Mouse (Mus musculus) megakaryocyte, embryonic 14.5 days (primary cell): ENCODE measurements around the gene Pdxk.

Experiments
- FLI1 ChIP-seq: IDR thresholded peaks from 2 replicates; pipeline ENCODE4 v1.6.1; 2012; ENCODE audit warnings: low read length, inconsistent platforms, mixed read lengths
- GATA1 ChIP-seq: IDR thresholded peaks from 3 replicates; pipeline ENCODE4 v1.6.1; 2012; ENCODE audit warnings: mixed read lengths, low read length, inconsistent platforms, borderline replicate concordance

DNA sequence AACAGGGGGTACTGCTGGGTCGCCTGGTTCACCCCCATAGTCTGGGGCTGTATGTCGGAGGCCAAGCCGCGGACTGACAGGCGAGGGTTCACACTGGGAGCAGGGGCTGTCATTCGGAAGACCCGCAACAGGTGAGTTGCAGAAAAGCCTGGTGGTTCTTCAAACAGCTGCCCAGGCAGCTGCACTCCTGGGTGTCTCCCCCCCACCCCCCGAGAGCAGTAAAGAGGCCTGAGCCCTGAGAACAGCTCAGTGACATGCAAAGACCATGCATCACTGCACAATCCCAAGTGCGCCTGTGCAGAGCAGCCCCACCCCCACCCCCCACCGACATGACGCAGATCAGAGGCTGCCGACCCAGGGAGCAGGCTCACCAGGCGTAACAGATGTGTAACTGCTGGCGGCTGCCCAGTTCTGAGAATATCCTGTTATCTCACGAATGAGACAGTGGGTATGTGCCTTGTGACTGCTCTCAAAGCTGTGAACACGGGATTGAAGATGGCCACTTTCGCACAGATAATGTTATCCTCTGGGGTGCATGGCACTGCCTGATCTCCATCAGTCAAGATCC lies 65.6 kb downstream of the Pdxk start:
- TF ChIP-seq GATA1 = no peak
- TF ChIP-seq FLI1 = no peak
